Mouse (Mus musculus) brain, embryonic 18.5 days (tissue): ENCODE results near the gene Gpr82.

Experiments used
- DNase-seq: peaks from one replicate; pipeline ENCODE4 v3.0.0-alpha.2; 2012; ENCODE audit warnings: low read depth, low spot score

Gene Gpr82

GRCm38 (mm10) chrX:13691865-13692264, 30.7 kb downstream of the Gpr82 start:
- DNase-seq, result no peak

- DNase-seq, result no peak
Observed at GRCm38 (mm10) chrX:13700681-13701080, 39.5 kb downstream of the Gpr82 start.

GRCm38 (mm10) chrX:13705051-13705450, 43.9 kb downstream of the Gpr82 start:
- DNase-seq, result no peak

GRCm38 (mm10) chrX:13710174-13710573, 49.0 kb downstream of the Gpr82 start:
- DNase-seq, result peak; percentile 12
